Mouse (Mus musculus) NIH3T3 (cell line): Measurements from ENCODE around the gene Sfxn4.

Experiments used
- DNase-seq: peaks from one replicate; pipeline ENCODE4 v3.0.0-alpha.2; 2012; ENCODE audit warnings: low read depth

Sfxn4 gene

DNA sequence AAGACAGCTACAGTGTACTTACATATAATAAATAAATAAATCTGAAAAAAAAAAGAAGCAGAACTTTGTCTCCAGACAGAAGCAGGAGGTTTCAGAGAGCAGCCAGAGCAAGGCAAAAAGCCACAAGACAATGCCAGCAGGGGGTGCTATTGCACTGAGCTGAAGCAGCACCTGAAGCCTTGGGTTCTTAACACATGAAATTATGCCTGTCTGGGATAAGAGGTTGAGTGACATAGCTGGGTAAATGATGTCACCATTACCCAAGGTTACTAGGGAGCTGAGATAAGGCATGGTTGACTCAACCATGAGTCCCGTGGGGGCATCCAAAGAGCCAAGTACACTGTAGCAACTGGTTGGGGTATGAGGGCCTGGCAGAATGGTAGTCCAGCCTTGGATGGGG, 23.5 kb downstream of the Sfxn4 start:
- peak; percentile 86 for DNase-seq

DNA sequence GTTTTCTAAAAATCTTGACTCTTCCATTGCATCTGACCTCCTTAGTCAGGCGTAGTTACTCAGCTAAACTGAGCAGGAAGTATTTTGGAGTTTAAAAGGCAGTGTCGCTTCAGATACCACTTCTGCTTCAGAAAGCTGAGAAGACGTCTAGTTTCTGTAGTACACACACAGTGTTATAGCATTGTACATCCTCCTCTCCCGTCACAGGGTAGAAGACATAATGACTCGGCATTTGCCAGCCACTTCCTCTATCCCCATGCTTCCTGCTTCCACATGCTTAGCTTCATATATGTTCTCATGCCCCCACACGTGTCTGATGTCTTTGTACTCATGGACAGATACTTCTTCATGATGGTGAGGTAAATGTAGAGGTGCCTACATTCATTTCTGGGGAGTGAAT, 42.6 kb downstream of the Sfxn4 start:
- DNase-seq = no peak

DNA sequence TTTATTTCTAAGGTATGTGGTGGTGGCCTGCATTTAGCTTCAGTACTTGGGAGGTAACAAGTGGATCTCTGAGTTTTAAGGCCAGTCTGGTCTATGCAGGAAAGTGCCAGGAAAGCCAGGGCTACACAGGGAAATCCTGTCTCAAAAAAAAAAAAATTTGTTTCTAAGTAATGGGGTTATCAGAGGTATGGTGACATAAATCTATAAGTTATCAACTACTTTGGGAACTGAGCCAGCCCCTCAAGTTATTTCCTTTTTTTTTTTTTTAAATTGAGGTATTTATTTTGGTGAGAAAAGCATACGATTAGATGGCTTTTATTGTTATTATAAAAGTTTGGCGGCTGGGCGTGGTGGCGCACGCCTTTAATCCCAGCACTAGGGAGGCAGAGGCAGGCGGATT, 48.1 kb downstream of the Sfxn4 start:
- DNase-seq = no peak

DNA sequence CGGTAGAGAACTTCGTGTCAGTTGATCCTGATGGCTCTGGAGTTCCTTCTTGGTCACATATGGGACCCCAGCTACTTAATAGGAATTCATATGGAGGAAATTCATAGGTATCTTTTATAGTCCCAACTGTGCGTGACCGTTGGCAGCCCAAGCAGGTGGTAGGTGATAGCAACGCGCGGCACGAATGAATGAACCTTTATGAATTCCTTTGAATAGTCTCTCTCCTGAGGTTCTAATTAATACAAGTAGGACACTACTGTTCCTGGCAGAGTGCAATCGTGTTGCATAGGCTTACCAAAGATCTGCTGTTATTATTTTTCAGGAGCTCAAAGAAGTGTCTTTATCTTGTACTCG, 49.3 kb downstream of the Sfxn4 start:
- no peak for DNase-seq

GRCm38 (mm10) chr19:60811098-60812035, 49.9 kb downstream of the Sfxn4 start, which contains the start of gene Fam45a:
Gene Fam45a, plus strand, starts transcription at chr19:60811585.
- peak; percentile 97 for DNase-seq

- no peak for DNase-seq
Observed at GRCm38 (mm10) chr19:60809927-60810326, 51.4 kb downstream of the Sfxn4 start.

DNA sequence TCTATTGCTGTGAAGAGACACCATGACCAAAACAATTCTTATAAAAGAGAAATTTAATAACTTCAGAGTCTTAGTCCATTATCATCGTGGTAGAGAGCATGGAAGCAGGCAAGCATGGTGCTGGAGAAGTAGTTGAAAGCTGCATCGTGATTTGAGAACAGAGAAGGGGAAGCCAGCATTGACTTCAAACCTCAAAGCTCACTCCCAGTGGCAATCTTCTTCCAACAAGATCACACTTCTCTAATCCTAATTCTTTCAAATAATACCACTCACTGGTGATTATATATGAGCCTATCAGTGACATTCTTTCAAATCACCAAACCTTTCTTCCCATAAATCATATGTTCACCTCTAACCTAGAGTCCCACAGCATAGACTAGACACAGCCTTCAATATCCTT, 56.4 kb downstream of the Sfxn4 start:
- DNase-seq = no peak

GRCm38 (mm10) chr19:60799867-60800569, 61.3 kb downstream of the Sfxn4 start:
- DNase-seq = no peak

GRCm38 (mm10) chr19:60797415-60797814, 63.9 kb downstream of the Sfxn4 start:
- no peak for DNase-seq

DNA sequence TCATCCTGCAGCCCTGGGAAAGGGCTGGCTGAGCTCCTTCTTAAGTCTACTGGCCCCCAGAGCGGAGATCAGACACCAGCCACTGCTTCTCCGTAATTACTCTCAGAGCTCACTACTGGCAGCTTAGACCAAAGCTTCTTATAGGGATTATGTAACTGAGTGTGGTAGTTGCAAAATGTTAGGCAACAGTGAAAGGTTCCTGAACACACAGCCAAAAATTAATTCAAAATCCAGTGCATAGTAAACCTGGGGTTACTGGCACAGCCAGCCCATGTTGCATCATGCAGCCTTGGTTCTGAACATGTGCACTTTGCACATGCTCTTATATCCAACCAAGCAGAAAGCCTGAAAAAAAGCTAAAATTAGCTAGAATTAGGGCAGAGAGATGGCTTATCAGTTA, 66.0 kb downstream of the Sfxn4 start:
- DNase-seq = peak; percentile 84

GRCm38 (mm10) chr19:60793170-60793707, 68.0 kb downstream of the Sfxn4 start:
- no peak for DNase-seq

GRCm38 (mm10) chr19:60791164-60791563, 70.1 kb downstream of the Sfxn4 start:
- DNase-seq = no peak

DNA sequence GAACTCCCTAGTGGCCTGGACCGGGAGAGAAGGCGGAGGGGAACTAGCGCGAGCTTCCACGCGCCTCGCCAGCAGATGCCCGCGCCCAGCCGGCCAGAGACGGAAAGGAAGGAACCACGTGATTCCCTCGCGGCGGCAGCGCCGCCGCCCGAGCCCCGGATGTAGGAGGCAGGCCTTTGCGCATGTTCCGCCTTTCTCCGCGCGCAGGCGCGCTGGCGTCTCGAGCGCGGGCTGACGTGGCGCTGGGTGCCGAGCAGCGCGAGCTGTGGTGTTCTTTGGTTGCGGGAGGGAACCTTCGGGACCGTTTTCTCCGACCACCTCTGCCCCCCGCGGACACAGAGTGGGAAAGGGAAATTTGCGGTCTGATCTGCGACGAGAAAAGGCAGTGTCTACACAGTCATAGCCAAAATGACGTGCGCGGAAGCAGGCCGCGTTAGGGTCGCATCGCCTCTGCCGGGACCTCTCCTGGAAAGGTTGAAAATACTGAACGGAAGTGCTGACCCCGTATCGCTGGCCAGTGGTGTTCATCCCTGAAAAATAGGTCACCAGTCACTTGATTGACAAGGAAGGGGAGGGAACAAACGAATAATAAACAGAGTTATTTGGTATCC, 70.6 kb downstream of the Sfxn4 start, which contains the start of gene Eif3a:
TSS of gene Eif3a (minus strand) at position 108 of the 611 bp plus-strand sequence.
- DNase-seq = peak; percentile 99

GRCm38 (mm10) chr19:60789919-60790506, 71.3 kb downstream of the Sfxn4 start:
- DNase-seq = peak; percentile 86

DNA sequence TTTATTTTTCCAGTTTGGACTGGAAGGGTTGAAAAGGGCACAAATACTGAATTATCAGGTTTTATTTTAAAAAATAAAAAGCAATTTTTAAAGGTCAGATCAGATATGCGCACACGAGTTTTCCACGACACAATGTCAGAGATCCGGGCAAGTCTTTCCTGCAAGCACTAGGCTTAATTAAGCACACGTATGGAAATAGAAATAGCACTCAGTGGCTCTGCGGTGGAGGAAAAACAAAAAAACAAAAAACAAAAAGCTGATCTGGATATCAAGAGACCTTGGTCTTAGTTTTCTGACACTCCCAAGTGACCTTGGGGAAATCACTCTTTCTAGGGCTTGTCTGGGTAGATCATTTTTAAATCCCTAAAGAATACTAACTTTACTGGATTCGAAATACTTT, 71.8 kb downstream of the Sfxn4 start:
- no peak for DNase-seq

DNA sequence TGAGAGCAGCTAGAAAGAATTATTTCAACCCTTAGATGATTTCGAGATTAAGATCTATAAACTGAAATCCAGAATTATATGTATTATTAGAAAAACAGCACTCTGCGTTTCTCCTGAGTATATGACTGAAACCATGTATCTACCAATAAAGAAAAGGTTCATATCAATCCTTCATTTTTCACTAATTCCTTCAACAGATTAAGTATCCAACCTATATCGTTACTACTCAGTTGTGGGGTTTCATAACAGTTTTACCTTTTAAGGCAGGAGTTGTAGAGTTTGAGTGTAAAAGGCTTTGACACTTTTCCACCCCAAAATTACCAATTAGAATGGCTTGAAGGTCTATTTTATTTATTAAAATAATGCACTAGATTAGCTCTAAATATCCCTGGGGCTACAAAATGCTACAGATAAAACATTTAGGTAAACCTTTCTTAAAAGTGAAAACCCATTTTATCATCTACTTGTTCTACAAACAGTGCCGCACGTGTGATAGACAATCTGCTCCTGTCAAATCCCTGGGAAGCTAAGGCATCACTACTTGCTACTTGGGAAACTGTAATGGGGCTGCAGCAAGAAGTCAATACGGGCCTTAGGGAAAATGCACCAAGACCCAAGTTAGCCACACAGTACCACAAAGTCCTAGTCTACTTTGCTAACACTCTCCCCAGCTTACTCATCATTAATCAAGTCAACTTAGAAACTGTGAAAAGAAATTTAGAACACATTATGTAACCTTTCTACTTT, 72.9 kb downstream of the Sfxn4 start:
- DNase-seq = peak; percentile 33

DNA sequence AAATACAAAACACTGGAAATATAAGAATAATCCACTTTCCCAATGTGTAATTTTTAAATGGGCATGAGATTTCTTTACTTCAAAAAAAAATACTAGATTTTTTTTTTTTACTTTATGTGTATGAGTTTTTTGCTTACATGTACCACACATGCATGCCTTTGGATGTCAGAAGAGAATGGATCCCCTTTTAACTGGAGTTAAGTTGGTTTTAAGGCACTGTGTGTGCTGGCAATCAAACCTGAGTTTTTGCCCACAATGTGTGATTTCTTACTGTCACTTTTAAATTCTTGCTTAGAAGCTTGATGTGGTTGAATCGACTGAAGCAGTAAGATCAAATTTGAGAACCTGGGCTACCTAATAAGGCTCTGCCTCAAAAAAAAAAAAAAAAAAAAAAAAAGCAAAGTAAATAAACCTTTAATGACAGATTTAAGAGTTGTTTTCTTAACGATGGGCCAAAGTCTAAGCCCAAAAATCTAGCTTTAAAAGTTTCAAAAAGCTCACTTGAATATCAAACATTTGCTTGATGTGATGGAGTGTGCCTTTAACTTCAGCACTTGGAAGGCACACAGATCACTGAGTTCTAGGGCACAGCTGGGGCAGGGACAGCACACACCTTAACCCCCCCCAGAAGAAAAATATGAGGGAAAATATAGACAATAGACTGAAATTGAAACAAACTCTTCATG, 73.7 kb downstream of the Sfxn4 start:
- DNase-seq = no peak
